Mouse (Mus musculus) spleen, postnatal 14 days (tissue): ENCODE measurements around the gene D17H6S53E.
"Not testable (repeated sequence)": the region's sequence is repeated elsewhere in the genome, so short reads cannot be mapped to it uniquely, and the experiment has no call there.

ENCODE experiments used
- DNase-seq, 2 experiments: peaks; one replicate each; pipeline ENCODE4 v3.0.0; 2021 to 2022; ENCODE audit warnings: low spot score in 2 of 2

D17H6S53E gene

DNA sequence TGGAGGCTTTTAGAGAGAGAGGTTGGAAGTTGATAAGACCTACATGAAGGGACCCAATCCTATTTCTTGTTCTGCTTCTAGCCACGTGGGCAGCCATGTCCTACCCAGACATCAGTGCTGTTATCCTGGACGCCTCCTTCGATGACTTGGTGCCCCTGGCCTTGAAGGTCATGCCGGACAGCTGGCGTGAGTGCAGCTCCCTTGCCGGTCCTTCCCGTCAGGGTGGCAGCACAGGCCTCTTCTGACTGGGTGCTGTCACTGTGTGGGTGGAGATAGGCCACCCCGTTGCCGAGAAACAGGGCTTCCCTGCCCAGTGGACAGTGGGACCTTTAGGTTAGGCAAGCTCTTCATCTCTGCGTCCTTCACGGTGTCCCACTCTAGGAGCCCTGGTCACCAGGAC, 25.0 kb upstream of the D17H6S53E start:
- no peak for DNase-seq

DNA sequence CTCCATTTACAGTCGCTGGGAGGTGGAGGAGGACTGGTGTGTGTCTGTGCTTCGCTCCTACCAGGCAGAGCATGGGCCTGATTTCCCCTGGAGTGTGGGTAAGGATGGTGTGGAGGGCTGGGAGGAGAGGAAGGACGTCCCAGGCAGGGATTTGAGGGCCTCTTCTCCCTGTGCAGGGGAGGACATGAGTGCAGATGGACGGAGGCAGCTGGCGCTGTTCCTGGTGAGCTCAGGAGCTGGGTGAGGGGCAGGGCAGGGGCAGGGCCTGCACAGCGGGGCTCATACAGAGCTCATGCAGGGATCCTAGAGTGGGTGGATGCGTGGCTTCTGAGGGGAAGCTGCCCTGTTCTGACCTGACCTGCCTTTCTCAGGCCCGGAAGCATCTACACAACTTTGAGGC, 23.9 kb upstream of the D17H6S53E start:
- no peak for DNase-seq

GRCm38 (mm10) chr17:35103221-35103690, 22.9 kb upstream of the D17H6S53E start:
- no peak for DNase-seq

GRCm38 (mm10) chr17:35104079-35104478, 22.1 kb upstream of the D17H6S53E start:
- DNase-seq = no peak

DNA sequence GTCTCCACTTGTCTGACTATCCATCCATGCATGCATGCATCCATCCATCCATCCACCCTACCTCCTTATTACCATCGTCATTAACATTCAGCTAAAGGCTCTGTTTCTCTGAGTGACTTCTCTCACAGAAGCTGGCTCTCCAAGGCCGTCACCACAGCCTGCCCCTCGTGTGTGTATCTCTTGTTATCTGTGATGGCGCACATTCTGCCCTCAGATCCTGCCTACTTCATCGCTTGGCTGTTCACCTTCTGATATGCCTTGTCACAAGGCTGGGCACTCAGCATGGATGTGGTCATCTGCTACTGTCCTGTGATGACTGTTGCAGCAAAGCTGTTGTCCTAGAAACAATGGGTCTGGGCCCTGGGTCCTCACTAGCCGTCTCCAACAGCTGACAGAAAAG, 21.4 kb upstream of the D17H6S53E start:
- DNase-seq = no peak

GRCm38 (mm10) chr17:35105740-35106389, 20.3 kb upstream of the D17H6S53E start:
- peak in 1 of 2 experiments; percentile 37 for DNase-seq

- DNase-seq = no peak
These were observed 19.7 kb upstream of the D17H6S53E start for GRCm38 (mm10) chr17:35106522-35106921.

DNA sequence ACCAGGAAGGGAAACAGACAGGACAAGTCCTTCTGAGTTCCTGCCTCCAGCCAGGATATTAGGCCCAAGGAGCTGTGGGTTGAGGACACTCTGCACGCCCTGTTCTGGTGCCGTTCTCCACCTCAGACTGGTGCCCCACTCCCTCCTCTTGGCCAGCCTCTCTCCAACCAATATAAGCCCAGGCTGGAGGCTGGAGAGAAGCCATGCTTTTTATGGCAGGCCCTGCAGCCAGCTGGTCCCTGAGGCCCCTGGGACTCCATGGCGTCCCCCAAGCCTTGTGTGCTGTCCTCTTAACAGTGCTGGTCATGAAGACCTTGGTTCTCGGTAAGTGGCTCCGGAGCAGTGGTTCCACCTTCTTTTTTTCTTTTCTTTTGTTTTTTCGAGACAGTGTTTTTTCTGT, 18.1 kb upstream of the D17H6S53E start, which contains the start of gene Ly6g5c:
Ly6g5c (plus strand) TSS at position 183 of the 400 bp plus-strand sequence.
- DNase-seq = no peak

- DNase-seq = no peak
These were observed 14.4 kb upstream of the D17H6S53E start for GRCm38 (mm10) chr17:35111774-35112173.

GRCm38 (mm10) chr17:35115046-35116019, 10.8 kb upstream of the D17H6S53E start, which contains the start of gene Ly6g5b:
Gene Ly6g5b (minus strand): TSS chr17:35115428.
- peak in 1 of 2 experiments; percentile 48 for DNase-seq

DNA sequence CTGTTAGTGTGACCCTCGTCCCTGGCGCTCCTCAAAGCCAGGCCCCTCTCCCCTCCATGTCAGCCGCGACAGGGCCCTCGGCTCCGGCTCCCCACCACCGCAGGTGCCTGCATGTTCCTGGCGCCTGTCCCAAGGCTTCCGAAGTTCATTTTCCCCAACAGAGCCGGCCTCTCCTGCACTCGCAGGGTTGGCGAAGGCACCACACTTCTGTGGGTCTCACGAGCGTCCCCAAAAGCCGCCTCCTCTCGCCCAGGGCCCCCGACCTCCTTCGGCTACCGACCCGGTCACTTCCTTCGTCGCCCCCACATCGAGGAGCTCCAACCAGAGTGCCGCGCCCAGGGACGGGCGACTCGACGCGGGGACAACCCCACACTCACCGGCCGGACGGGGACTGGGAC, 5.4 kb upstream of the D17H6S53E start:
- DNase-seq = no peak

- peak; percentile 91 to 94 for DNase-seq
These were observed 4.9 kb upstream of the D17H6S53E start, which contains the start of gene Gpank1 for GRCm38 (mm10) chr17:35121143-35121799. Gene Gpank1 (plus strand): TSS chr17:35121455.

DNA sequence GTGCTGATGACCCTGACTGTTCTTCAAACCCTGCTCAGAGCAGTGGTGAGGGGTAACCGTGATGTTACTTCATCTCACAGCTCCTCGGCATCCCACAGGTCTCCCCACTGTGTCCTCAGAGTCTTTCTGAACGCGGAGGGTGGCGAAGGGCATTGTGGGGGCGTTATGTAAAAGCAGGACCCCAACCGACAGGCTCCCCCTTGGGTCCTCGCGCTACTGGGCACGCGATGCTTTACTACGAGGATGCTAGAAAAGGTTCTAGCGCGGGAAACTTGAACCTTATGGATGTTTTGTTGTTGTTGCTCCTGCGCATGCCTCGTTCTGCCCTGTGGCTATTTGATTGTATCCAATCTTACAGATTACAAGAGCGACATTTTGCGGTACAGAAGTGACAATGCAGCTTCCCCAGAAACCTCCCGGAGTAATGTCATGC, 4.3 kb upstream of the D17H6S53E start, which contains the start of gene Csnk2b:
Csnk2b (minus strand) TSS at position 183 of the 433 bp plus-strand sequence.
- DNase-seq = peak in 1 of 2 experiments; percentile 29

- DNase-seq = not testable (repeated sequence)
These were observed 2.9 kb upstream of the D17H6S53E start for GRCm38 (mm10) chr17:35123287-35123686.

DNA sequence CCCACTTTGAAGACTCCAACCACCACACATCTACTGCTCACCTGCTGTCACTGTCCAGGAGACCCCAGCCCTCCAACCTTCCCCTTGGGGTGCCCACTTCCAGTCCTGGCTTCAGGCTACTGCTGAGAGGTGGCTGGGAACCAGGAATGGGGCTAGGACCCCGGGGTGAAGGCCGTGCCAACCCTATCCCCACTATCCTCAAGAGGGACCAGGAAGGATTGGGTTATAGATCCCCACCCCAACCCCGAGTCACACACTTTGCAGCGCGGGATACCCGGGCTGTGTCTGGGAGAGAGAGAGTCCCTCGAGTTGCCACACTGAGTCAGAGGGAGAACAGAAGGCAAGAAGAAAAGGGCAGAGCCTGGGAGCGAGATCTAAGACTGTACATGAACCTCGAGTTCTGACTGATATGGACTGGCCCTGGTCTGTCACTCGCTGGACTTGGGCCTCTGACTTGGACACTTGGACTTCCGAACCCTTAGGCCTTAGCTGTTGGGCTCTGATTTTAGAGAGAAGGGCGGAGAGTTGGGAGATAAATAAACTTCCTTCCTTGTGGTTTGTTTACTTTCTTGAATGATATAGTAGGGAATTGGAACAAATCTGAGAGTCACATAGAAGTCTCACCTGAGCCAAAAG, 1.8 kb upstream of the D17H6S53E start:
- DNase-seq = not testable (repeated sequence)

GRCm38 (mm10) chr17:35125081-35125480, 1.1 kb upstream of the D17H6S53E start:
- no peak for DNase-seq

- DNase-seq = no peak
These were observed 595 bp upstream of the D17H6S53E start for GRCm38 (mm10) chr17:35125578-35125977.

DNA sequence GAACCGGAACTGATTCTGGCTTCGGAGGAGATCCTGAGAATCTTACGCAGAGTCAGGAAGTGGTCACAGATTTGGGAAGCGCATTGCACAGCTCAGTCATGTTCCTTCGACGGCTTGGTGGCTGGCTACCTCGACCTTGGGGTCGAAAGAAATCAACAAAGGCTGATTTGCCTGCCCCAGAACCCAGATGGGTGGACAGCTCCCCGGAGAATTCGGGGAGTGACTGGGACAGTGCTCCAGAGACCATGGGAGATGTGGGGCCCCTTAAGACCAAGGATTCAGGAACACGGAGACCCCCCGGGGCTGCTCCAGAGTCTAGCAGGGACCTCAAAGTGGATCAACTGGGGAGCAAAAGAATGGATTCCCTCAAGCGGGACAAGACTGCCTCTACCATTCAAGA, 844 bp downstream of the D17H6S53E start:
- DNase-seq = no peak

DNA sequence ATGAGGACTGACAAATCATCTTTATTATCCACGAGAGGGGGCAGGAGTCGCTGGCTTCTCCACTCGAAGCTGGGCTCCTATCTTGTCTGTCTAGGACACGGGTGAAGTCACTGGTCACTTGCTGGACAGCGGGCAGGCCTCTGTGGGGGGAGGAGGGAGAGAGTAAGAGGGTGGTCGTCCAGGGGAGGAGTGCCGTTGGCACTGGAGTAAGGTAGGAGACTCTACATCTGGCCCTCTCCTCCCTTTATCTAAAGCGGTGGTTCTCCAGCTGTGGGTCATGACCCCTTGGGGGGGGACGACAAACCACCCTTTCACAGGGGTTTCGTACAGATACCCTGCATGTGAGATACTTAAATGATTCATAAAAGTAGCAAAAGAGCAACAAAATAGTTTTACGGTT, 2.8 kb downstream of the D17H6S53E start:
- DNase-seq = no peak

DNA sequence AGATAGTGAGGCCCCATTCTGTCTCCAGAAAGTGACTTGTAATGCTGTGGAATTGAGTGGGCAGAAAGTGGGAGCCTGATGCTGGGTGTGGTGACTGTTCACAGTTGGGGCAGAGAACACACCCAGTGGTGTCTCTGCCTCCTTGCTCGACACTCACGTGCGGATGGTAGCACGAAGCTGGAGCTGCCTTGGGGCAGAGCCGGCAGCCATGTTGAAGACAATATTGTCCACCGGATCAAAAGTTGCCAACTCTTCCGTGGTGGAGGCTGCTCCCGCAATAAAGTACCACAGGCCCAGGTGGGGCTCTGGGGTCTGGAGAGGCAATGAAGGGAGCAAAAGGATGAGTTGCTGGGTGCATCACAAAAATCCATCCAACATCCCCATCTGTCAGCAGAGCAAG, 4.9 kb downstream of the D17H6S53E start:
- DNase-seq = no peak

GRCm38 (mm10) chr17:35131500-35132173, 5.5 kb downstream of the D17H6S53E start, which contains the start of gene Apom:
Gene Apom (minus strand): TSS chr17:35132050.
- no peak for DNase-seq
